Mouse (Mus musculus) brain, embryonic 14.5 days (tissue): ENCODE measurements around the gene Slc5a7. TPM values are rescaled to one million over a fixed set of nuclear protein-coding genes. Genes with fewer than 3 reads are reported as not detected.
A peak's percentile ranks its signal among the peaks of the same experiment; 100 is the strongest.

Source experiments
- DNase-seq: peaks from one replicate; pipeline ENCODE4 v3.0.0-alpha.2; 2011; ENCODE audit warnings: low read depth
- CTCF ChIP-seq: fragments of 200-500 bp; IDR thresholded peaks from 2 replicates; pipeline ENCODE4 v1.5.1; 2012; ENCODE audit warnings: inconsistent platforms, mild to moderate bottlenecking, moderate library complexity, borderline replicate concordance; ENCODE audit not compliant: insufficient read depth, insufficient read length; ENCODE audit errors: extremely low read depth
- POLR2A ChIP-seq: fragments of 200-500 bp; IDR thresholded peaks from 2 replicates; pipeline ENCODE4 v1.6.1; 2012; ENCODE audit warnings: mild to moderate bottlenecking, inconsistent platforms, borderline replicate concordance; ENCODE audit not compliant: poor library complexity, insufficient read depth, insufficient read length, severe bottlenecking; ENCODE audit errors: extremely low read depth
- polyA plus RNA-seq: library from polyadenylated mRNA; depleted of rRNA; stranded (reverse); fragments of >200 nt; gene quantifications from 2 replicates; pipeline ENCODE4 v1.2.3, GENCODE M21; 2012; rRNA removed

The Slc5a7 gene
- 2.1 and 5.0 TPM in 2 replicates for polyA plus RNA-seq

- DNase-seq = peak; percentile 7
- TF ChIP-seq POLR2A (no peak), CTCF (no peak)
Observed at GRCm38 (mm10) chr17:54298934-54299333, at the start of gene Slc5a7. Gene Slc5a7, minus strand, starts transcription at chr17:54299034.

- no peak for DNase-seq
- TF ChIP-seq CTCF = no peak
- no peak for TF ChIP-seq POLR2A
Observed at GRCm38 (mm10) chr17:54347672-54348071, 48.8 kb upstream of the Slc5a7 start.

- DNase-seq = peak; percentile 75
- TF ChIP-seq CTCF = peak; percentile 20; the same call in 1 of the 2 replicates
- no peak for TF ChIP-seq POLR2A
Observed at GRCm38 (mm10) chr17:54343395-54343794, 44.6 kb upstream of the Slc5a7 start.

GRCm38 (mm10) chr17:54298232-54298924 lies 456 bp downstream of the Slc5a7 start:
- TF ChIP-seq CTCF (no peak), POLR2A (no peak)
- DNase-seq = peak; percentile 47

GRCm38 (mm10) chr17:54250783-54251182 lies 48.1 kb downstream of the Slc5a7 start:
- DNase-seq = no peak
- no peak for TF ChIP-seq POLR2A
- TF ChIP-seq CTCF = no peak

- TF ChIP-seq POLR2A (no peak), CTCF (no peak)
Observed at GRCm38 (mm10) chr17:54243650-54244300, 55.1 kb downstream of the Slc5a7 start.

GRCm38 (mm10) chr17:54239435-54239834 lies 59.4 kb downstream of the Slc5a7 start:
- no peak for DNase-seq
- TF ChIP-seq POLR2A (no peak), CTCF (no peak)

More at GRCm38 (mm10) chr17:54243650-54244300, 55.1 kb downstream of the Slc5a7 start:
- no peak for DNase-seq
